Mouse (Mus musculus): ENCODE results near the gene Cldn6. TPM values are rescaled to one million over a fixed set of nuclear protein-coding genes. Genes with fewer than 3 reads are reported as not detected.

Cldn6 gene
- total and polyA plus RNA-seq, 3 experiments = not detected

- Histone ChIP-seq H3K4me3 (replicated peaks in 1 of 3; ENCODE audit: low read depth in 2 of 3, low read length in 2 of 3, poor library complexity in 1 of 3) (no peak overlapping the region), H3K9ac (ENCODE audit: insufficient read depth, low read depth) (no peak overlapping the region), H3K36me3 (replicated peaks in 1 of 2; ENCODE audit: control insufficient read depth in 1 of 2, insufficient read depth in 1 of 2, low read length in 1 of 2) (no peaks in the 10 kb centered on the region), H3K27me3 (replicated peaks) (peaks cover 68% of the 10 kb centered on the region), H3K9me3 (replicated peaks; ENCODE audit: low read length) (peaks cover under 1% of the 10 kb centered on the region), H3K27ac (ENCODE audit: insufficient read depth, low read depth) (no peak overlapping the region), H3K79me2 (replicated peaks; ENCODE audit: control insufficient read depth, extremely low read depth, insufficient read depth, poor library complexity, severe bottlenecking) (no peaks in the 10 kb centered on the region), H3K4me1 (ENCODE audit: control insufficient read depth in 1 of 2, insufficient read depth in 2 of 2) (peaks cover 0 to 6% of the 10 kb centered on the region in 2 experiments; a peak in 2 of 4 replicates), H3K4me2 (ENCODE audit: insufficient read depth, low read depth, poor library complexity, severe bottlenecking) (no peak overlapping the region)
- in situ Hi-C loops (cut with MboI; ENCODE audit: low pct_ligation_motif_present, low pct_unique_long_range_greater_than_20kb, low sequenced_read_pairs) (no loop called here), dilution Hi-C loops (cut with MboI; ENCODE audit: extremely low pct_ligation_motif_present, extremely low pct_unique_long_range_greater_than_20kb, low sequenced_read_pairs) (no loop called here)
- no peak for DNase-seq (ENCODE audit: extremely low read depth)
- TF ChIP-seq MEF2A (IDR thresholded peaks at IDR 0.05; ENCODE audit: borderline replicate concordance, low read depth, low read length) (no peak), E2F4 (IDR thresholded peaks at IDR 0.05; ENCODE audit: insufficient replicate concordance, low read depth, low read length) (no peak), USF2 (conservative IDR thresholded peaks at IDR 0.05; ENCODE audit: low read depth, low read length) (no peak), MXI1 (IDR thresholded peaks at IDR 0.05; ENCODE audit: low read depth, low read length) (no peak), NELFE (IDR thresholded peaks at IDR 0.05; ENCODE audit: low read depth, low read length) (no peak), PAX5 (IDR thresholded peaks at IDR 0.05; ENCODE audit: low read length) (no peak), UBTF (IDR thresholded peaks at IDR 0.05; ENCODE audit: low read depth, low read length) (no peak), HCFC1 (IDR thresholded peaks at IDR 0.05; ENCODE audit: low read depth, low read length) (no peak), CTCF (conservative IDR thresholded peaks at IDR 0.05 in 1 of 2, IDR thresholded peaks at IDR 0.05 in 1 of 2; ENCODE audit: low read depth in 2 of 2, low read length in 2 of 2) (peak in 1 of 2 experiments; percentile 40; a peak in 2 of 4 replicates), KAT2A (IDR thresholded peaks at IDR 0.05; ENCODE audit: insufficient replicate concordance, low read length) (no peak), BHLHE40 (IDR thresholded peaks at IDR 0.05; ENCODE audit: low read depth, low read length) (no peak), ZKSCAN1 (IDR thresholded peaks at IDR 0.05; ENCODE audit: borderline replicate concordance, low read depth, low read length) (no peak), POLR2AphosphoS2 (IDR thresholded peaks at IDR 0.05; ENCODE audit: low read depth, low read length) (no peak), MYC (IDR thresholded peaks at IDR 0.05; ENCODE audit: low read depth, low read length) (no peak), SIN3A (IDR thresholded peaks at IDR 0.05; ENCODE audit: low read length) (no peak), POLR2A (IDR thresholded peaks at IDR 0.05; ENCODE audit: low read depth, low read length) (no peak), JUN (IDR thresholded peaks at IDR 0.05; ENCODE audit: insufficient read depth, low read depth, low read length) (no peak), GABPA (IDR thresholded peaks at IDR 0.05; ENCODE audit: insufficient replicate concordance, low read depth, low read length) (no peak), ZC3H11A (IDR thresholded peaks at IDR 0.05; ENCODE audit: low read depth, low read length) (no peak), SMC3 (IDR thresholded peaks at IDR 0.05; ENCODE audit: low read depth, low read length) (peak; percentile 12; the same call in 1 of the 2 replicates), NRF1 (IDR thresholded peaks at IDR 0.05; ENCODE audit: low read depth, low read length) (no peak), JUND (conservative IDR thresholded peaks at IDR 0.05; ENCODE audit: low read depth, low read length) (no peak), RCOR1 (conservative IDR thresholded peaks at IDR 0.05; ENCODE audit: low read depth, low read length) (no peak), EP300 (IDR thresholded peaks at IDR 0.05; ENCODE audit: low read length) (no peak), MAFK (IDR thresholded peaks at IDR 0.05; ENCODE audit: insufficient replicate concordance, low read length) (no peak), MAX (IDR thresholded peaks at IDR 0.05; ENCODE audit: low read length) (no peak), RAD21 (IDR thresholded peaks at IDR 0.05; ENCODE audit: low read depth, low read length) (peak; percentile 19), ZNF384 (IDR thresholded peaks at IDR 0.05; ENCODE audit: low read depth, low read length) (peak; percentile 38; the same call in 1 of the 2 replicates), ETS1 (conservative IDR thresholded peaks at IDR 0.05; ENCODE audit: low read depth, low read length) (no peak)
These were observed 25.7 kb upstream of the Cldn6 start for GRCm38 (mm10) chr17:23653324-23653723.
